In the genomic region with DNA sequence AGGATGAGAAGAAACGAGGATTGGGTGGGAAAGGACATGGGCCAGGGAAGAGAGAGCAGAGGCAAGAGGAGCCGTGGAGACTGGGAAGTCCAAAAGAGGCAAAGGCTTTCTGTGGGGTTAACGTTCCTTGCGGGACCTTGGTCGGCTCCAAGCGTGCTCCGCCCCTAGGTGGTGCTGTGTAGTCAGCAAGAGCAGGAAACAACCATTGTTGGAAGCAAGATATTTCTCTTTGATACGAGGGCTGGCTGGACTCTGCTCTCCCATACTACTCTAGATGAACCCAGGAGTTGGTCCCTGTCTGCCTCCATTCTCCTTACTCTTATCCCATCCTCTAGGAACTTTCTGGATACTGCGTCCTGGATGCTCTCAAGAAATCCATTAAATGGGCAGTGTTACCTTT, we compare ENCODE assay signal across 9 mouse cellular contexts.
DNase-seq lines count a peak whose midpoint lies in the region; ATAC-seq lines count a peak whose summit lies in the region.
"Had no signal": no experiment of that assay in that cellular context is flagged by ENCODE, and none has a peak within 500 bp of the region (broad histone marks: within the 10 kb centered on the region; RNA-seq: fewer than 3 reads in every experiment).

No protein-coding gene starts in this region.

- DNase-seq in 416B (ENCODE audit: low read depth) (peak; percentile 7), ZHBTc4 (ENCODE audit: low read depth, low spot score) (peak; percentile 77)
- peak; percentile 80 for DNase-seq in embryo, embryonic 11 days
- peak; percentile 64 for DNase-seq in heart, adult 8-10 months (ENCODE audit: low spot score)
- peak; percentile 84 for DNase-seq in kidney, postnatal 14 days
- peak; percentile 39 for DNase-seq in liver, embryonic 11.5 days (ENCODE audit: low spot score)
- DNase-seq in right cerebral cortex, postnatal 10 days (ENCODE audit: low spot score in 2 of 2), result peak; percentile 50 to 60
- no peak for DNase-seq in T-cell, adult 2 months (ENCODE audit: low spot score)

- H3K4me2 ChIP-seq in liver, embryonic 11.5 days, result no peak overlapping the region
- H3K4me2 ChIP-seq: embryonic facial prominence, embryonic 12.5 days had no signal

- H3K4me1 ChIP-seq in liver, embryonic 11.5 days (replicated peaks; ENCODE audit: control insufficient read depth, insufficient read depth, low read length), result no peaks in the 10 kb centered on the region

- no peak overlapping the region for H3K27ac ChIP-seq in liver, embryonic 11.5 days (ENCODE audit: low read depth, low read length)
- H3K27ac ChIP-seq: embryonic facial prominence, embryonic 12.5 days had no signal

- H3K9ac ChIP-seq in liver, embryonic 11.5 days (ENCODE audit: low read depth, low read length), result no peak overlapping the region
- H3K9ac ChIP-seq: embryonic facial prominence, embryonic 12.5 days had no signal

- WGBS in liver, embryonic 11.5 days, result 19% methylated on average over 9 of the region's 9 CpGs

- ATAC-seq in liver, embryonic 11.5 days (replicated peaks; ENCODE audit: low FRiP score), result no peak

- no peaks in the 10 kb centered on the region for H3K36me3 ChIP-seq in liver, embryonic 11.5 days (ENCODE audit: control insufficient read depth, insufficient read depth, low read length)
- H3K36me3 ChIP-seq: embryonic facial prominence, embryonic 12.5 days had no signal

- H3K27me3 ChIP-seq in liver, embryonic 11.5 days (replicated peaks; ENCODE audit: control insufficient read depth, insufficient read depth, low read length), result no peaks in the 10 kb centered on the region
- H3K27me3 ChIP-seq: embryonic facial prominence, embryonic 12.5 days had no signal

- no peaks in the 10 kb centered on the region for H3K9me3 ChIP-seq in liver, embryonic 11.5 days (ENCODE audit: control insufficient read depth, low read length)
- H3K9me3 ChIP-seq: embryonic facial prominence, embryonic 12.5 days had no signal

- no peak overlapping the region for H3K4me3 ChIP-seq in liver, embryonic 11.5 days (ENCODE audit: low read depth, low read length)
- H3K4me3 ChIP-seq: embryonic facial prominence, embryonic 12.5 days had no signal
